Mouse (Mus musculus) right cerebral cortex, adult 18-20 months (tissue): ENCODE measurements around the gene Add2.
A peak's percentile ranks its signal among the peaks of the same experiment; 100 is the strongest.
"Not testable (repeated sequence)": the region's sequence is repeated elsewhere in the genome, so short reads cannot be mapped to it uniquely, and the experiment has no call there.

Source experiments
- DNase-seq: peaks from one replicate; pipeline ENCODE4 v3.0.0; 2022; ENCODE audit warnings: mixed read lengths

Add2 gene

GRCm38 (mm10) chr6:86028601-86029322, at the start of gene Add2:
Gene Add2 (plus strand): TSS chr6:86028681.
- peak; percentile 81 for DNase-seq

GRCm38 (mm10) chr6:85978736-85979135, 49.7 kb upstream of the Add2 start:
- DNase-seq = not testable (repeated sequence)

DNA sequence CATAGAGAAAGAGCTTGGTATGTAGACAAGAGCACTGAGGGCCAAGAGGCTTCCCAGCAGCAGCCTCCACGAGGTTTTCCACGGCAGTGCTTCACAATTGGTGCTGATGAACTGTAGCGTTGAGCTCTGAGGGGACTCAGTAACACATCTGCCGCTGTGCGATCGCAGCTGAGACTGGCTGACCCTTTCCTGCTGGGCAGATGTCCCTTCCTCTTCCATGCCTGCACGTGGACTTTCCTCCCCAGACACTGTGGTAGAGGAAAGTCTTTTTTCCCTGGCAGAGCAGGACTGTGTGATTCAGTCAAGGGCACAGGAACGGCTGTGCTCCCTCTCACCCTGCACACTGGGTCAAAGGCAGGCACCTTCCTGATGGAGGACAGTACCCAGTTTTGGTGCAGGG, 44.1 kb upstream of the Add2 start:
- no peak for DNase-seq

GRCm38 (mm10) chr6:85989570-85989969, 38.9 kb upstream of the Add2 start:
- not testable (repeated sequence) for DNase-seq

- DNase-seq = not testable (repeated sequence)
Observed at GRCm38 (mm10) chr6:85990774-85991173, 37.7 kb upstream of the Add2 start.

GRCm38 (mm10) chr6:86003405-86003925, 25.0 kb upstream of the Add2 start:
- no peak for DNase-seq

DNA sequence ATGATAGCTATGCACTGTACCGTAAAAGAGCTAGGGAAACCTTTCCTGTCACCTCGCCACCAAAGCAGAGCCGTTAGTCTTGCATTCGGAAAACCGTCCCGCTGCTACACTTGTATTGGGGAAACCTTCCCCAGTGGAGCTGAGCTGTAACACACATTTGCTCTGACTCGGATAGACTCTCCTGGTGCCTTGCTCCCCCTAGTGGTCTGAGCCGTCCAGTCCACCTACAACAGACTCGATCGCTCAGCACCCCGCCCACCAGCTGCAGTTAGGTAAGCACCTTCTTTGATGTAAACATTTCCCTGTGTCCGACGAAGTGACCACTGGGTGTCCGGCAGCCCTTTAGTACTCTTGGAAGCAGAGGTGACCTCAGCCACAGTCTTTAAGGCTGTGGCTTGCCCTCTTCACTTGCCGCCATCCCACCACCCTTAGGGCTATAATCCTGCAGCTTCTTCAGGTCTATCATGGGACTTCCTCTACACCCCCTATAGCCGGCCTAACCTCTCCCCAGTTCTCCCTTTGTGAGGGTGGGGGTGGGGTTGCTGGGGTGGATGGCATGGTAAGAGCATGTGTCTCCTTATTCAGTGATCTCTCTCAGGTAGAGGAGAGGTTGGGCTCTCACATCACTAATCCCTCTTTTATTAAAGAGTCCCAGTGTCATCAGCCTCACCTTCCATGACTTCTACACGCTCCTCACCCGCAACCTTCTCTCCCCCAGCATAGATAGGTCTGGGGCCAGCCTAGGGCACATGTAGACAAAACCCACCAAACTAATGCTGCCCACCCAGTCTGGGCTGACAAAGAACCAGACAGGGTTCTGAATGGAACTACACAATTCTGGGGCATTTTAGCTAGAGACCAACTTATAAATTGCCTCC, 24.0 kb upstream of the Add2 start:
- DNase-seq = peak; percentile 71

DNA sequence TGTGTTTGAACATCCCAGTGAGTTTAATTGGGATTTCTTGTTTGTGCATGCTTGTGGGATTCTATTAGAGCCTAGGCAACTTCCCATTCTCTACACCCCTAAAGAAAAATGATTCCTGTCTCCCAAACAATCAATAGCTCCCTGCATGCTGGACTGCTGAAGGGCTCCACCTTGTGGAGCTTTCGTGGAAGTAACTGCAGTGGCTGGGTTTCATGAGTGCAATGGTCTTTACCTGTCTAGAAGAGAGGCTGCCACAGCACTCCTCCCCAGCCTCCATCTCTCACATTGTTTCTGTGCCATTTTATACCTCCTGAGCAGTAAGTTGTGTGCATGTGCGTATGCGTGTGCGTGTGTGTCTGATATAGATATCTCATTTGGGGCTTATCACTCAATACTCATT, 18.5 kb upstream of the Add2 start:
- DNase-seq = peak; percentile 63

GRCm38 (mm10) chr6:86014812-86015211, 13.7 kb upstream of the Add2 start:
- not testable (repeated sequence) for DNase-seq

DNA sequence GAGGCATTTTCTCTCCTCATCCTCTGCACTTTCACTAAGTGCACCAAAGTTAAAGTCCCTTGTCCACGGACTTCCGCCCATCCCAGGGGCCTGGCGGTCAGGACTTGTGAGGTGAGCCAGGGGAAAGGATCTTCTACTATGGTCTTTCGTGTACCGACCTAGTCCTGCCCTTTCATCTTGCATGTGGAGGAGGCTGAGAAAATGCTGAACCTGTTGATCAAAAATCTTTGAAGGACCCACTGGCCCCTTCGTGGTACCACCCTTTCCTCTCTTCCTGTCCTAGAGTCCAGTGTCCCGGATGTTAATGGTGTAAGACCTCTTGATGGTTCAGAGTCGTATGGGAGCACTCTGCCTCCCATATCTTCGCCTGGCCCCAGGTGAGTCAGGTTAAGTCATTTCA, 12.6 kb upstream of the Add2 start, which contains the start of gene Figla:
Gene Figla (plus strand): TSS at position 301 of the 400 bp plus-strand sequence.
- DNase-seq = no peak

GRCm38 (mm10) chr6:86016793-86017350, 11.6 kb upstream of the Add2 start:
- no peak for DNase-seq

DNA sequence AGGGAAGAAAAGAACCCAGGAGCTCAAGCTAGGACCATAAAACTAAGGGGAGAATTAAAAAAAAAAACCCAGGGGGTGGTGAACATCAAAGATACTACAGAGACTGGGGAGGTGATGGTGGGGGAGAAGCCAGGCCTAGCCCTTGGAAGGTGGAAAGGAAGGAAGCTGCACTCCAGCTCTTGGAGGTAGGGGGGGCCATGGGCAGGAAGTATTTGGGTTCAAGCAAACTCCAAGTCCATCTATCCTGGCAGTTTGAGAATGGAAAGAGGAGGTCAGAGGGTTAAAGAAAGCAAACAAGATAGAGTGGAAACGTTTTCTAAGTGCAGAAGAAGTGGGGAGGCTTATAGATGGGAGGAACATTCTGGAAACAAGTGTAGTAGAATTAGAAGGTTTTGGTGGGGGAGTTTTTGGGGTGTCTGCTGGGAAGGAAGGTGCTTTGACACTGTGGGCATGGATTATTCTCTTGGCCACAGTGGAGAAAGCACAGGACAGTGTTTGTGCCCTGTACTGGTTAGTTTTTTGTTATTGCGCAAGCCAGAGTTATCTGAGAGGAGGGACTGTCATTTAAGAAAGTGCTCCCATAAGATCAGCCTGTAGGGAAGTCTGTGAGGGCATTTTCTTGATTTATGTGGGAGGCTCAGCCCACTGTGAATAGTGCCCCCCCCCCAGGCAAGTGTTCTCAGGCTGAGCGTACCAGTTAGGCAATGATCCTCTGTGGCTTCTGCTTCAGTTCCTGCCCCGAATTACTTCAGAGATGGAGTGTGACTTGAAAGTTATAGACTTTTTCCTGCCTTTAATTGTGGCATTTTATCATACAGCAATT, 8.9 kb upstream of the Add2 start:
- no peak for DNase-seq

GRCm38 (mm10) chr6:86020948-86021347, 7.5 kb upstream of the Add2 start:
- no peak for DNase-seq

DNA sequence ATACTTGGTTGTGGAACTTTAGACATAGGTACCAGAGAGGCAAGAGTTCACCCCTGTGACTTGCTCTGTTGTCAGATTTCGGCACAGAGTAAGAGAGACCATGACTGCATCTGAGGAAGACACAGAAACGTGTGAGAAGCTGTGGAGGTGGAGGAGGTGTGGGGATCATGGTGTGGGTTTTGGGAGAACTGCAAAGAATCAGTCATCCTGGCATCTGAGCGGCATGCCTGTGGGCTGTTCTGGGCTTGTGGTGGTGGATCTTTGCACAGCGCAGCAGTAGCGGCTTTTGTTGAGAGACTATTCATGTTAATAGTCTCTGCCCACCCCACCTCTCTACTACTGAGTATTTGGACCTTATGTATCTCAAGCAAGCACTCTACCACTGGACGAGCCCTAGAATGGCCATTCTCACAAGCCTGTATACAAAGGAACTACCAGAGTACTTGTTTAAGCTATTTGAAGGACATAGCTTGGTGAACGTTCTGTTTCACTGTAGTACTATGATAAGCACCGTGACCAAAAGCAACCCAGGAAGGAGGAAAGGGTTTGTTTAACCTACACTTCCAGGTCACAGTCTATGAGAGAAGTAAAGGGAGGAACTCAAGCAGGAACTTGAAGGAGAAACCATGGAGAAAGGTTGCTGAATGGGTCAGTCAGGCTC, 1.7 kb upstream of the Add2 start:
- peak; percentile 62 for DNase-seq

GRCm38 (mm10) chr6:86028150-86028549, 331 bp upstream of the Add2 start:
- DNase-seq = no peak

- no peak for DNase-seq
Observed at GRCm38 (mm10) chr6:86029323-86029713, 837 bp downstream of the Add2 start.

GRCm38 (mm10) chr6:86031527-86031926, 3.0 kb downstream of the Add2 start:
- DNase-seq = no peak

- DNase-seq = no peak
Observed at GRCm38 (mm10) chr6:86033635-86034034, 5.2 kb downstream of the Add2 start.

GRCm38 (mm10) chr6:86038901-86039300, 10.4 kb downstream of the Add2 start:
- peak; percentile 62 for DNase-seq

GRCm38 (mm10) chr6:86040140-86040539, 11.7 kb downstream of the Add2 start:
- DNase-seq = peak; percentile 39

GRCm38 (mm10) chr6:86047510-86047909, 19.0 kb downstream of the Add2 start:
- no peak for DNase-seq

GRCm38 (mm10) chr6:86048509-86048908, 20.0 kb downstream of the Add2 start:
- peak; percentile 93 for DNase-seq
